Mouse (Mus musculus) intestine, postnatal 0 days (tissue): ENCODE measurements around the gene Gm21992. TPM values are rescaled to one million over a fixed set of nuclear protein-coding genes. Genes with fewer than 3 reads are reported as not detected.
"Not testable (repeated sequence)": the region's sequence is repeated elsewhere in the genome, so short reads cannot be mapped to it uniquely, and the experiment has no call there.

ENCODE experiments used
- ATAC-seq: fragments of 200-750 bp; cut with Nextera tagmentation; 2 replicates; pipeline ENCODE4 v1.8.0; 2017; ENCODE audit warnings: mild to moderate bottlenecking, moderate TSS enrichment, moderate library complexity
- H3K27ac ChIP-seq: fragments of 300-500 bp; sonication (generic); 2 replicates; pipeline ENCODE4 v1.5.1; 2014; ENCODE audit warnings: mild to moderate bottlenecking, low read depth, low read length, moderate library complexity
- H3K27me3 ChIP-seq: fragments of 300-500 bp; sonication (generic); replicated peaks from 2 replicates; pipeline ENCODE4 v1.6.1; 2014; ENCODE audit warnings: low read length, mixed read lengths; ENCODE audit not compliant: control insufficient read depth, insufficient read depth
- H3K36me3 ChIP-seq: fragments of 300-500 bp; sonication (generic); 2 replicates; pipeline ENCODE4 v1.6.1; 2014; ENCODE audit warnings: mild to moderate bottlenecking, moderate library complexity; ENCODE audit not compliant: control insufficient read depth, insufficient read depth
- H3K4me1 ChIP-seq: fragments of 300-500 bp; sonication (generic); replicated peaks from 2 replicates; pipeline ENCODE4 v1.6.1; 2014; ENCODE audit warnings: antibody characterized with exemption, low read length, mixed read lengths; ENCODE audit not compliant: control insufficient read depth, insufficient read depth
- H3K4me2 ChIP-seq: fragments of 300-500 bp; sonication (generic); replicated peaks from 2 replicates; pipeline ENCODE4 v1.6.1; 2014; ENCODE audit warnings: low read depth, mild to moderate bottlenecking, moderate library complexity
- H3K4me3 ChIP-seq: fragments of 300-500 bp; sonication (generic); 2 replicates; pipeline ENCODE4 v1.5.1; 2014; ENCODE audit warnings: low read depth, low read length
- H3K9ac ChIP-seq: fragments of 300-500 bp; sonication (generic); 2 replicates; pipeline ENCODE4 v1.6.1; 2014; ENCODE audit warnings: mild to moderate bottlenecking, low read depth, low read length
- H3K9me3 ChIP-seq: fragments of 300-500 bp; sonication (generic); 2 replicates; pipeline ENCODE4 v1.6.1; 2016; ENCODE audit warnings: mixed run types; ENCODE audit not compliant: control insufficient read depth
- CTCF ChIP-seq: sonication (generic); IDR thresholded peaks from 2 replicates; pipeline ENCODE4 v1.5.1; 2016; ENCODE audit warnings: low read depth, mild to moderate bottlenecking, control low read depth, antibody characterized with exemption, moderate library complexity
- WGBS: fragments of 180-500 bp; shearing (Covaris S2); extraction: QIAGEN DNeasy Blood & Tissue Kit; methylation state at CpG from one replicate; pipeline ENCODE4 v1.1.7; 2014; 5-methylcytosine and 5-hydroxymethylcytosine counted together
- polyA plus RNA-seq: library from polyadenylated mRNA; unstranded; fragments of >200 nt; fragmentation: Nextera tagmentation; extraction: Ambion mirVana; gene quantifications from 2 replicates; pipeline ENCODE4 v1.2.1, GENCODE M21; 2015

Gm21992 gene
- polyA plus RNA-seq, 1 experiment from 2014 or later = 19.5 TPM

GRCm38 (mm10) chr19:4828444-4829114 lies 17.2 kb upstream of the Gm21992 start:
- Histone ChIP-seq H3K4me1 (no peaks in the 10 kb centered on the region), H3K4me3 (no peak overlapping the region), H3K27ac (no peak overlapping the region), H3K9me3 (no peaks in the 10 kb centered on the region), H3K4me2 (peak overlapping the region; percentile 30), H3K36me3 (peaks cover 23% of the 10 kb centered on the region), H3K9ac (no peak overlapping the region), H3K27me3 (no peaks in the 10 kb centered on the region)
- no peak for TF ChIP-seq CTCF
- ATAC-seq = peak; percentile 70
- WGBS = 36% methylated on average over 16 of the region's 16 CpGs

GRCm38 (mm10) chr19:4820678-4821303 lies 9.4 kb upstream of the Gm21992 start:
- ATAC-seq = peak; percentile 91
- Histone ChIP-seq H3K4me2 (peak overlapping the region; percentile 32; the same call in 1 of the 2 replicates), H3K27me3 (no peaks in the 10 kb centered on the region), H3K4me3 (no peak overlapping the region), H3K36me3 (peaks cover 13% of the 10 kb centered on the region), H3K4me1 (no peaks in the 10 kb centered on the region; the same call in 1 of the 2 replicates), H3K9me3 (no peaks in the 10 kb centered on the region), H3K9ac (no peak overlapping the region), H3K27ac (peak overlapping the region; percentile 57; the same call in 1 of the 2 replicates)
- peak; percentile 62 for TF ChIP-seq CTCF
- WGBS = 38% methylated on average over 5 of the region's 5 CpGs

GRCm38 (mm10) chr19:4817182-4817835 lies 5.9 kb upstream of the Gm21992 start:
- Histone ChIP-seq H3K27ac (peak overlapping the region; percentile 79), H3K9me3 (0 out of 2 replicates have a peak, but pooled peaks cover 3% of the 10 kb centered on the region), H3K4me2 (peak overlapping the region; percentile 17; the same call in 1 of the 2 replicates), H3K9ac (no peak overlapping the region), H3K27me3 (no peaks in the 10 kb centered on the region), H3K4me1 (no peaks in the 10 kb centered on the region; the same call in 1 of the 2 replicates), H3K4me3 (no peak overlapping the region), H3K36me3 (no peaks in the 10 kb centered on the region)
- TF ChIP-seq CTCF = no peak
- WGBS = 16% methylated on average over 1 of the region's 1 CpGs
- ATAC-seq = peak; percentile 90

GRCm38 (mm10) chr19:4813015-4813414 lies 1.6 kb upstream of the Gm21992 start:
- H3K4me3 ChIP-seq = no peak overlapping the region
- peak; percentile 56 for TF ChIP-seq CTCF
- no peak overlapping the region for H3K9ac ChIP-seq
- WGBS = 85% methylated on average over 6 of the region's 6 CpGs
- H3K9me3 ChIP-seq = 0 out of 2 replicates have a peak, but pooled peaks cover 3% of the 10 kb centered on the region
- no peak overlapping the region for H3K4me2 ChIP-seq
- no peak overlapping the region for H3K27ac ChIP-seq
- H3K4me1 ChIP-seq = peaks cover 5% of the 10 kb centered on the region; the same call in 1 of the 2 replicates
- H3K27me3 ChIP-seq = no peaks in the 10 kb centered on the region
- no peaks in the 10 kb centered on the region for H3K36me3 ChIP-seq
- ATAC-seq = no peak

- not testable (repeated sequence) for H3K9me3 ChIP-seq, H3K36me3 ChIP-seq, ATAC-seq, H3K27me3 ChIP-seq, H3K9ac ChIP-seq, H3K4me1 ChIP-seq
- Histone ChIP-seq H3K4me2 (peak overlapping the region; percentile 71), H3K4me3 (peak overlapping the region; percentile 83), H3K27ac (peak overlapping the region; percentile 92)
- peak; percentile 31; the same call in 1 of the 2 replicates for TF ChIP-seq CTCF
- 76% methylated on average over 8 of the region's 8 CpGs for WGBS
Observed at GRCm38 (mm10) chr19:4812334-4812949, 1.0 kb upstream of the Gm21992 start.

- under 1% methylated on average over 12 of the region's 12 CpGs for WGBS
- peak overlapping the region; percentile 83 for H3K4me3 ChIP-seq
- H3K9me3 ChIP-seq = 0 out of 2 replicates have a peak, but pooled peaks cover 3% of the 10 kb centered on the region
- no peak for ATAC-seq
- peak overlapping the region; percentile 58 for H3K9ac ChIP-seq
- H3K36me3 ChIP-seq = no peaks in the 10 kb centered on the region
- no peaks in the 10 kb centered on the region for H3K27me3 ChIP-seq
- 0 out of 2 replicates have a peak, but pooled peaks cover 5% of the 10 kb centered on the region for H3K4me1 ChIP-seq
- peak overlapping the region; percentile 71 for H3K4me2 ChIP-seq
- peak overlapping the region; percentile 92 for H3K27ac ChIP-seq
- peak; percentile 15; the same call in 1 of the 2 replicates for TF ChIP-seq CTCF
Observed at GRCm38 (mm10) chr19:4811909-4812242, 464 bp upstream of the Gm21992 start.
